Mouse (Mus musculus) heart, embryonic 11.5 days (tissue): ENCODE measurements around the gene Stk24. TPM values are rescaled to one million over a fixed set of nuclear protein-coding genes. Genes with fewer than 3 reads are reported as not detected.

ENCODE experiments used
- ATAC-seq: fragments of 200-750 bp; cut with Nextera tagmentation; replicated peaks from 2 replicates; pipeline ENCODE4 v1.8.0; 2017; ENCODE audit warnings: moderate library complexity; ENCODE audit not compliant: insufficient number of reproducible peaks, low FRiP score, low TSS enrichment
- H3K27ac ChIP-seq: fragments of 300-500 bp; sonication (generic); 2 replicates; pipeline ENCODE4 v1.5.1; 2014; ENCODE audit warnings: mild to moderate bottlenecking, low read depth, low read length
- H3K27me3 ChIP-seq: fragments of 300-500 bp; sonication (generic); 2 replicates; pipeline ENCODE4 v1.6.1; 2014; ENCODE audit warnings: mild to moderate bottlenecking, low read length, mixed read lengths; ENCODE audit not compliant: control insufficient read depth, insufficient read depth
- H3K36me3 ChIP-seq: fragments of 300-500 bp; sonication (generic); 2 replicates; pipeline ENCODE4 v1.6.1; 2014; ENCODE audit warnings: mild to moderate bottlenecking, low read length, moderate library complexity, mixed read lengths; ENCODE audit not compliant: control insufficient read depth, insufficient read depth
- H3K4me1 ChIP-seq: fragments of 300-500 bp; sonication (generic); 2 replicates; pipeline ENCODE4 v1.6.1; 2014; ENCODE audit warnings: low read length; ENCODE audit not compliant: control insufficient read depth, insufficient read depth
- H3K4me2 ChIP-seq: fragments of 300-500 bp; sonication (generic); 2 replicates; pipeline ENCODE4 v1.6.1; 2014; ENCODE audit warnings: mild to moderate bottlenecking, moderate library complexity
- H3K4me3 ChIP-seq: fragments of 300-500 bp; sonication (generic); 2 replicates; pipeline ENCODE4 v1.5.1; 2014; ENCODE audit warnings: low read depth, low read length
- H3K9ac ChIP-seq: fragments of 300-500 bp; sonication (generic); 2 replicates; pipeline ENCODE4 v1.6.1; 2014; ENCODE audit warnings: mild to moderate bottlenecking, low read depth, low read length, moderate library complexity
- H3K9me3 ChIP-seq: fragments of 300-500 bp; sonication (generic); replicated peaks from 2 replicates; pipeline ENCODE4 v1.6.1; 2016; ENCODE audit warnings: low read length; ENCODE audit not compliant: control insufficient read depth
- WGBS: fragments of 180-500 bp; shearing (Covaris S2); extraction: QIAGEN DNeasy Blood & Tissue Kit; methylation state at CpG from one replicate; pipeline ENCODE4 v1.1.7; 2014; ENCODE audit not compliant: insufficient replicate concordance; 5-methylcytosine and 5-hydroxymethylcytosine counted together
- polyA plus RNA-seq: library from polyadenylated mRNA; unstranded; fragments of >200 nt; fragmentation: Nextera tagmentation; extraction: Ambion mirVana; gene quantifications from 2 replicates; pipeline ENCODE4 v1.2.1, GENCODE M21; 2014

Gene Stk24
- polyA plus RNA-seq, 1 experiment from 2014 or later: 37.7 TPM

DNA sequence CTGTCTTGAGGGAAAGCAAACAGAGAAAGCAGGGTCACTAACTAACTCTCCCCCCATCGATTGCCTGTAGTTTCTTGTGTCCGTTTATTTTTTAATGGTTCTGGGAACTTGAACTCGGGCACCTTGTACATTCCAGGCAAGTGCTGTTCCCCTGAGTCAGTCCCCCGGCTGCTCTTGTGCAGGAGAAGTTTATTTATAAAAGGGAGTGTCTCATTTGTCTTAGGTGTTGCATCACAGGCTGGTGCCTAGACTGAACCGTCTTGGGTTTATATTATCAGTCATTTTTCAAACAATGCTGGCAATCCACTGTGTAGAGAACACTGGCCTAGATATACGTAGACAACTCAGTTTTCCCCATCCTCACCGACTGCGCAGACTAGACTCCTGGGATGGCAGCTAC, 140.4 kb downstream of the Stk24 start:
- no peaks in the 10 kb centered on the region for H3K27me3 ChIP-seq
- no peak overlapping the region for H3K27ac ChIP-seq
- H3K4me2 ChIP-seq: no peak overlapping the region
- peaks cover 22% of the 10 kb centered on the region for H3K36me3 ChIP-seq
- H3K4me1 ChIP-seq: no peaks in the 10 kb centered on the region
- 73% methylated on average over 8 of the region's 8 CpGs for WGBS
- H3K9me3 ChIP-seq: no peaks in the 10 kb centered on the region
- H3K4me3 ChIP-seq: no peak overlapping the region
- no peak for ATAC-seq
- no peak overlapping the region for H3K9ac ChIP-seq

DNA sequence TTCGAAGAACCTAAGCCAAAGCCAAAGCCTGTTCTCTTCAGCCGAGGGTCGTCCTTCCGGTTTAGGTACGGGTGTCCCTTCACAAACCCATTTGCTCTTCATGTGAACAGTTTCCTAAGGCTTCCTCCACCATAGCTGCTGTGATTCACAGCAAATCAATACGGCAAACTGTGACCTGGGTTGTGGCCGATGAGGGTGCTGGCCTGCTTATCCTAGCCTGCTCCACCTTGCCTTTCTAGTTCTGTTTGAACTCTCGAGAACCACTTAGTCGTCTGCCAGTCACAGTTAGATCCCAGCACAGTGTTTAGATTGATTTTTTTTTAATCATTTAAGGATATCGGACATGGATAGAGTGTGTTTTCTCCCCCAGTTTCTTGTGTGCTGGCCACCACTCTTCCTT, 141.1 kb downstream of the Stk24 start:
- H3K4me1 ChIP-seq: no peaks in the 10 kb centered on the region
- peaks cover 20% of the 10 kb centered on the region for H3K36me3 ChIP-seq

DNA sequence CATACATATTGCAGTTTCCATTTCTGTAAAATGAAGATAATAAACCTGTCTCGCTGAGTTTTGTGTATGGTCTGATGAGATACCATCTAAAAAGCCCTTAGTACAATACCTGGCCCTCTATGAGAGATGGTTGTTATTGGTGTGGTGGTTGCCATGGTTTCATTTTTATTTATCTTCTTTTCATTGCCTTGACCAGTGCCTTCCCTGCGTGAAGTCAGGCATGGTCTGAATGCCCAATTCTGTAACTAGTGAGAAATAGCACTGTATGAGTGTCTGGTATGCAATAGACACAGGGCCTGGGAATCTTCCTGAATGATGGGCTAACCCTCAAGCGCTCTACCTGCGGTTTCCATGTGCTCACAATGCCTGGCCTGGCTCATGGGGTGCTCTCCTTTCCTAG, 143.1 kb downstream of the Stk24 start:
- no peaks in the 10 kb centered on the region for H3K4me1 ChIP-seq
- no peak overlapping the region for H3K4me3 ChIP-seq
- no peaks in the 10 kb centered on the region for H3K27me3 ChIP-seq
- no peaks in the 10 kb centered on the region for H3K9me3 ChIP-seq
- no peak overlapping the region for H3K4me2 ChIP-seq
- 89% methylated on average over 4 of the region's 4 CpGs for WGBS
- H3K27ac ChIP-seq: no peak overlapping the region
- no peak for ATAC-seq
- H3K9ac ChIP-seq: no peak overlapping the region
- peaks cover 26% of the 10 kb centered on the region for H3K36me3 ChIP-seq

More for the DNA sequence above, 141.1 kb downstream of the Stk24 start:
- WGBS: 85% methylated on average over 10 of the region's 10 CpGs
- H3K27me3 ChIP-seq: no peaks in the 10 kb centered on the region
- no peak overlapping the region for H3K9ac ChIP-seq
- no peak overlapping the region for H3K4me2 ChIP-seq
- no peak overlapping the region for H3K4me3 ChIP-seq
- no peak for ATAC-seq
- no peak overlapping the region for H3K27ac ChIP-seq
- no peaks in the 10 kb centered on the region for H3K9me3 ChIP-seq

Other genes with a start within 250 kb of the Stk24 start
- not detected in 2 replicates for gene Slc15a1, start 125.2 kb upstream of the Stk24 start, polyA plus RNA-seq